Mouse (Mus musculus): ENCODE measurements around the gene Mettl7b. TPM values are rescaled to one million over a fixed set of nuclear protein-coding genes. Genes with fewer than 3 reads are reported as not detected.
A peak's percentile ranks its signal among the peaks of the same experiment; 100 is the strongest.
"Not testable (repeated sequence)": the region's sequence is repeated elsewhere in the genome, so short reads cannot be mapped to it uniquely, and the experiment has no call there.

Mettl7b gene
- not detected for total RNA-seq (2022)

DNA sequence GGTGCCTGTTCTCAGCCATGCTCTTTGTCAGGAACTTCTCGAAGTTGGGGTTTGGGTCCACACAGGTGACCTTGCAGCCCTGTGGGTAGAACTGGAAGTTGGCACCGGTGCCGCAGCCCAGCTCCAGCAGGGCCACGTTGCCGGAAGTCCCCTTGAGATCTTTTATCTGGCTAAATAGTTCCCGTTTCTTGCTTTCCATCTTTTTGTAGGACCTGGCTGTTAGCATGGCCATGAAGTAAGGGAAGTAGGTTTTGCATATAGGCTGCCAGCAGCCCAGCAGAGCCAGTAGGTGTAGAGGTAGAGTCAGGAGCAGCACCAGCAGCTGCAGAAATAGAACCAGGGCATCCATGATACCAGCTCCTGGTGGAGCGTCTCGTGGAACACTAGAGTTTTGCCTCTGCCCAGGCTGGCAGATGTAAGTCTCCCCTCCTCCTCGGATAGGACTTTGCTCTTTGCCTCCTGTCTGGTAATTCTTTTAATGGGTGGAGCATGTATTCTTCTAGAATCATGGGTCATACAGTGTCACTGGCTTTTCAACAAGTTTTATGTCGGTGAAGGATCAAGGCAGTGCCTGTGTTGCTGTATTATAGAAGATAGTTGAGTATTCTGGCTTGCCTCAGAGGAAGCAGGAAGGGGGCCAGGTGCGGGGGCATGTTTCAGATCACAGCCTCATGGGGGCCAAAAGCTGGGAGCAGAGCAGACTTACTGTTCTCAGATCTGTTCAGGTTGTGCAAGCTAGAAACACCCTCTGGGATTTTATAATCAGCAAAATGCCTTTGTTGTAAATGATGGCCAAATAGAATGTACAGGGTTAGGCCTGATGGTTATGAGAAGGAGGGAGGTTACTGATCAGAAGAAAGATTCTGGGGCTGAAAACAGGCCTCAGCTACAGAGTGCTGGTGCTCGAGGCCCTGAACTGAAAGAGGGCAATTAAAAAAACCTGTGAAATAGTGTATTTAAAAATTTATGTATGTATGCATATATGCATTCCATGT is at the start of gene Mettl7b:
Gene Mettl7b (minus strand): TSS at position 399 of the 995 bp plus-strand sequence.
- DNase-seq (ENCODE audit: low spot score in 2 of 2): no peak

DNA sequence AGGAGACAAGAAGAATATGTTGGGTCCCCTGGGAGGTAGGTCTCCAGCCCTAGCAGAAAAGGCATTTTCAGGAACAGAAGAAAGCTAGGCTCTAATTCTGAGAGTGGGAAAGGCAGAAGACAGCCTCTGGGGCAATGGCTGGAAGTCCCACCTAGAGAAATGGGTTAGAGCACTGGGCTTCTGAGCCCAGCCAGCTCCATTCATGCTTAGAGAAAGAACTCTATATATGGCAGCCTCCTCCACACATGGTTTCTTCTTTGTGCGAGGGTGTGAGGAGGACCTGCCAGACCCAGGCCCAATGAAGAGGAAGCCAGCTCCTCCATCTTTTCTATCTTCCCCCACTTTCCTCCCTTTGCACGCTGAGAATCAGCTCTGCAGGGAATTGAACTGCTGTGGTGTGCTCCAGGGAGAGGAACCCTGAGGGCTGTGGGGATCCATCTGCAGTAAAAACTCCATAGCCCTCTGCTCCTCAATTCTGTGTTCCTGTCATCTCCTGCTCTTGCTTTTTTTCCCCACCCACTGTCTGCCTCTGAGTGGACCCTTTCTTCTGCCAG is 49.6 kb upstream of the Mettl7b start, which contains the start of gene Olfr763:
Gene Olfr763 (plus strand): TSS at position 504 of the 554 bp plus-strand sequence.
- DNase-seq (ENCODE audit: low spot score in 2 of 2): no peak

DNA sequence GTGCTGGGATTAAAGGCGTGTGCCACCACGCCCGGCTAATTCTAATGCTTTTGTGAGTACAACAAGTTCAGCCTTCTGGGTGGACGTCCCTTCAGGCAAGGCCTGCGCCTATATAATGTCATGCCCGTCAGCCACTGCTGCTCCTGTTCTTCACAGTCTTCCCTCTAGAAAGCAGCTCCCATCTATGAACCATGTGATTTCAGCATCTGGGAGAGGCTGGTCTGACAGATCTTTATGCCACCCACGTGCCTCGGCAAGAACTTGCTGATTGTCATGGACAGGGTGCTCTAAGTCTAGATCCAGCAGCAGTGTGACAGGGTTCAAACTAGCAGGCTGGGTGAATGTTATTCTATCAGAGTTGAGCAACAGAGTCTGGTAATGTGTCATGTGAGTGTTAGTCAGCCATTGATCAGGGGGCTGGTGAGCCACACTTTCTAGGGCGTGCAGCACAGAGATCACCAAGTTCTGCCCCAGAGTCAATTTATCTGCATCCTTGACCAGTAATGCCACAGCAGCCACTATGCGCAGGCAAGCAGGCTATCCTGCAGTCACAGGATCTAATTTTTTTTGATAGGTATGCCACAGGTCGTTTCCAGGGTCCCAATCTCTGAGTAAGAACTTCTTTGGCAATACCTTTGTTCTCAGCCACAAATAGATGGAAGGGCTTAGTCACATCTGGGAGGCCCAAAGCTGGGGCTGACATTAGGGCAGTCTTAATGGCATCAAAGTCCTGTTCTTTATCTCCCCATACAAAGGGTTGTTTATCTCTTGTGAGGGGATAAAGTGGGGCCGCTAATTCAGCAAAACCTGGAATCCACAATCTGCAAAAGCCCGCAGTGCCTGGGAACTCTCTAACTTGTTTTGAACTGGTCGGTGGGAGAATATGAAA is 43.5 kb upstream of the Mettl7b start:
- DNase-seq (ENCODE audit: low spot score in 2 of 2): no peak

DNA sequence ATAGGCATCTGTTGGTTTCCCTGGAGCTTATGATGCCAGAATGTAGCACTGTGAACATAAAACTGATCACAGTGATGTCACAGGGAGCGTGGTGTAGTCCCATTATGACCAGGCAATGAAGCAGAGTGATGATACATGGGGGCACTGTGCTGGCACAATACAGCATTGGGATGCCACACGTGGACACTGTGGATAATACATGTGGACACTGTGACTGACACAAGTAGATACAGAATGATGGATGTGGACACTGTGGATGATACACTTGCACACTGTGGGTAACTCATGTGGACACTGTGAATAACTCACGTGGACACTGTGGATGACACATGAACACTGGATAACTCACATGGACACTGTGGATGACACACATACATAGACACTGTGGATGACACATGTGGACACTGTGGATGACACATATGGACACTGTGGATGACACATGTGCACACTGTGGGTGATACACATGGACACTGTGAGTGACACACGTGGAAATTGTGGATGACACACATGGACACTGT is 35.8 kb upstream of the Mettl7b start:
- DNase-seq (ENCODE audit: low spot score in 2 of 2): no peak

DNA sequence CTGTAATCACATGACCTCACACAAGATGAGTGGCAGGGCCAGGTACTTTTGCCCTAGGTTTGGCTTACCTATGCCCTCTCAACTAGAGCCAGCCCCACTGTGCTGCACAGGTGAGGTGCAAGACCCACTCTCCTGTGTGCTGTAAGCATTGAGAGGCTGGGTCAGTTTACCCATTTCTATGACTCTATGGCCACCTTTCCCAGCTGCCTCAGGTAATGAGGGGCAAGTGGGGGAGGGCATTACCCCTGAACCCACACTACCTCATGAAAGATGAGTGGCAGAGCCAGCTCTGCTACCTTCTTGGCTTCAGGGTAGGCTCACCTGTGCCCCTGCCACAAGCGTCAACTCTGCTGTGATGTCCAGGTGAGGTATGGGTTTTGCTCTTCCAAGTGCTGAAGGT is 35.0 kb upstream of the Mettl7b start:
- DNase-seq (ENCODE audit: low spot score in 2 of 2): no peak

DNA sequence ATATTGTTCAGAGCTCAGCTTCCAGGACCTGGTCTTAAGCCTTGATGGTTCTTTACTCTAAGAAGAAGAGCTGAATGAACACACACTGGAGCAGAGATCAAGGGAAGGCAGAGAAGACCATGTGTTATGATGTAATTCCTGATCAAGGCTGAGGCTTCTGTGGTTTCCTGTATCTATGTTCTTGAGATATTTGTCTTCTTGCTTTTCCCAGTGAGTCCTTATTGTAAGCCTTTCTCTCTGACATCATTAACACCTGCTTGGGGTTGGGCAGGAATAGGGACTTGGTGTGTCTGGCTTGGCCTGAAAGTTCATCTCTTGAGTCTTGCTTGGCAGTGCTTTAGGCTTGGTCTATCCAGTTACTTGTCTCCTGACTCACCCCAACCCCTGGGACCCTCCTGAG is 30.2 kb upstream of the Mettl7b start:
- no peak for DNase-seq (ENCODE audit: low spot score in 2 of 2)

DNA sequence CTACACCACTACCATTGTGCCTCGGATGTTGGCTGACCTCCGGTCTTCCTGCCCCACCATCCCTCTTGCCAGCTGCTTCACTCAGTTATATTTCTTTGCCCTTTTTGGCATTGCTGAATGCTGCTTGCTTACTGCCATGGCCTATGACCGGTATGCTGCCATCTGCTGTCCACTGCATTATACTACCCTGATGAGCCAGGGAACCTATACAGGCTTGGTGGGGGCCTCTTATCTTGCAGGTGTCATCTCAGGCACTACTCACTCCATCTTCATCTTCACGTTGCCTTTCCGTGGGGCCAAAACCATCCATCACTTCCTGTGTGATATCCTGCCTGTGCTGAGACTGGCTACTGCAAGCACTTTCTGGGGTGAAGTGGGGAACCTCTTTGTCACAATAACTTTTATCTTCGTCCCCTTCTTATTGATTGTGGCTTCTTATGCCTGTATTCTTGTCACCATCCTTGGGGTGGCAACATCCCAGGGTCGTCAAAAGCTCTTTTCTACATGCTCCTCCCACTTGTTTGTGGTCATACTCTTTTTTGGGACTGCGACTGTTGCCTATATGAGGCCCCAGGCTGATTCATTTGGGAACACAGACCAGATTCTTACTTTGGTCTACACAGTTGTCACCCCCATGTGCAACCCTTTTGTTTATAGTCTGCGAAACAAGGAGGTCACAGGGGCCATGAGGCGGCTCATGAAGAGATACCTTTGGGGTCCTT is 29.5 kb upstream of the Mettl7b start:
- not testable (repeated sequence) for DNase-seq (ENCODE audit: low spot score in 2 of 2)

DNA sequence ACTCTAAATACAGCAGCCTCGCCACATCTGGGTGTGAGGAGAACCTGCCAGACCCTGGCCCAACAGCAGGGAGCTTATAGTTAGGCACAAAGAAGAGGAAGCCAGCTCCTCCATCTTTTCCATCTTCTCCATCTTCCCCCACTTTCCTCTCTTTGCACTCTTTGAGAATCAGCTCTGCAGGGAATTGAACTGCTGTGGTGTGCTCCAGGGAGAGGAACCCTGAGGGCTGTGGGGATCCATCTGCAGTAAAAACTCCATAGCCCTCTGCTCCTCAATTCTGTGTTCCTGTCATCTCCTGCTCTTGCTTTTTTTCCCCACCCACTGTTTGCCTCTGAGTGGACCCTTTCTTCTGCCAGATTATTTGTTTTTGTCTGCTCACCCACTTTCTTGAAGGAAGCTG is 28.3 kb upstream of the Mettl7b start, which contains the start of gene Olfr9:
Gene Olfr9 (plus strand): TSS at position 301 of the 400 bp plus-strand sequence.
- not testable (repeated sequence) for DNase-seq (ENCODE audit: low spot score in 2 of 2)

DNA sequence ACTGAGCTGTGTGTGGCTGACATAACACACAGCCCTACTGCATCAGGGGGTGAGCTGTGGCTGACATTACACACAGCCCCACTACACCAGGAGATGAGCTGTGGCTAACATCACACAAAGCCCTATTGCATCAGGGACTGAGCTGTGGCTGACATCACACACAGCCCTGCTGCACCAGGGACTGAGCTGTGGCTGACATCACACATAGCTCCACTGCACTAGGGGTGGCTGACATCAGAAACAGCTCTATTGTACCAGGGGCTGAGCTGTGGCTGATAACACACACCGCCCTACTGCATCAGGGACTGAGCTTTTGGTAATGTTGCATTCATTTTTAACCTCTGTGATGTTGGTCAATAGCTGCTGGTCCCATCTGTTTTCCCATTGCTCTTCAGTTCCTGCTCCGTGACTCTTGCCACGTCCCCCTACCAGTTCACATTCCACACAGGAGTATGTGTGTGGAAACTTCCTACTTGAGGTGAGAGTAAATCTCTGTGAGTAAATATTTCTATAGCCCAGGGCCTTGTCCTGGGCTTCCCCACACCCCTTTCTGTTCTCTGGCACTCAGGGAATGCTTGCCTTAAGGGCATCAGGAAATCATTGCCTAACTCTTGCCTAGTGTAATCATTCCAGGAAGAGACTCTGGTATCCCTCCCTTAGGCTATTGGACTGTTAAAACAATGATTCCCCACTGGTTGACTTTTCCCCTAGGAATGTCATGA is 20.0 kb upstream of the Mettl7b start:
- no peak for DNase-seq (ENCODE audit: low spot score in 2 of 2)

DNA sequence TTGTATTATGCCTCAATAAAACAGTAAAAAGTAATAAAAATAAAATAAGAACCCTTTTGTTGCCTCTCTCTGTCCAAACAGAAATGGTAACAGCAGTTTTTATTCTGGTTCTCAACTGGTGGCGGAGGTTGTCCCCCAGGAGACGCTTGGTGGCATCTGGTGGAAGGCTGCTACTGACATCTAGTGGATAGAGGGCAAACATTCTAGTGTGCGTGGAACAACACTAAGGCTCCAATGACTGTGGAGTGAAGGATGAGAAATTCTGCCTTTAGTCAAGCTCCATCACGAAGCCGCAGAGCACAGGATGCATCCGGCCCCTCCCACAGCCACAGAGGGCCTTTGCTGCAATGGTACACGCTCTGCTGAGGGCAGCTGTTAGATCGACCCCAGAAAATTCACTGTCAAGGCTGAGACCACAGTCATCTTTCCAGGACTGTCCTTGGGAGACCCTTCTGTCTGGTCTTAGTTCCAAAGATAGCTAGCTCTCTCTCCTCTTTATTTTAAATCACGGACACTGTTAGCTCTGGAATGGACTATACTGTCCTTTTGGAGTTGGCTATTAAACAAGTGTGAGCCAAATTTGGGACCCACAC is 16.8 kb upstream of the Mettl7b start:
- DNase-seq (ENCODE audit: low spot score in 2 of 2): peak in 1 of 2 experiments; percentile 16

DNA sequence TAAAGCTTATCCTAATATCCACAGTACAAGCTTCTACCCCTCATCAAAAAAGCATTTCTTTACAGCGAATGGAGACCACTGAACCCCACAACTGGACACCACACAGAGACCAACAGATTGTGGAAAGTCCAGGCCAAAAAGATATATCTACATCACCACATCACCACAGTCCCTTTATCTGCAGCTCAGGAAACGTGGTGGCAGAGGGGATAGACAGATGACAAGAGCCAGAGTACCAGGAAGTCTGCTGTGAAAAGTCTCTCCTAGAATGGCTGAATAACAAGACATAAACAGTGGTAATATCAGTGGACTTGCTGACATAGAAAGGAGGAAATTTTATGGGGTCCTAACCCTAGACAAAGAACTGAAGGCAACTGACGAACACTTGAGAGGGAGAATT is 15.6 kb upstream of the Mettl7b start:
- no peak for DNase-seq (ENCODE audit: low spot score in 2 of 2)

DNA sequence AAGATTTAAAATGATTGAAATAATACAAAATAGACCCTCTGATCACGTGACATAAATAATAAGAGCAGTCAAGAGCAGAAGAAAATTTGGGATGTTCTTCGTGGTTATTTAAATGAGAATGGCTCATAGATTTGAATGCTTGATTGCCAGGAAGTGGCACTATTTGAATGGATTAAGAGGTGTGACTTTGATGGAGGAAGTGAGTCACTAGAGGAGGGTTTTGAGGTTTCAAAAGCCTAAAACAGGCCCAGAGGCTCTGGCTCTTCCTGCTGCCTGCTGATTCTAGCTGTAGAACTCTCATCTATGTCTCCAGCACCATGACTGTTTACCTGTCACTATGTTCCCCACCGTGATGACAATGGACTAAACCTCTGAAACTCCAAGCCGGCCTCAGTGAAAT is 12.1 kb upstream of the Mettl7b start:
- DNase-seq (ENCODE audit: low spot score in 2 of 2): no peak

DNA sequence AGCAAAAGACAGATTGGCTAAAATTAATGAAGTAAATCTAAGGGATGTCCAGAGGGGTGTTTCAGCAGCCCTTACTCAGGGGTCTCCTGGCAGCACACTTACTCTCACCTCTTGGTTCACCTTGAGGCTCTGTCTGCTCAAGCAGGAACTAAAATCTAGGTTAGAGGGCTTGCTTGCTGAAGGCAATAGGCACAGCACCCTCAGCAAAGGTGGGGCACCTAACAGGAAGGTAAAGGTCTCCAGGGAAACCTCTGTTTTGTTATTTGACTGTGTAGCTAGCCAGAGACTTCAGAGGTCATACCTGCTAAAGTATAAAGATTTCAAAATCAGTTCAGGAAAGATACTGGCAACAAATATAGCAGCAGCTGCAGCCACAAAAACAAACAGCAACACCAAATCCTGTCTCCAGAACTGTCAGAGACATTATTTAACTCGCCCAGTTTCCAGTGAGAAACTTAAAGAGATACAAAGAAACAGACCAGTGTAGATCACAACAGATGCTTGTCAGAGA is 10.0 kb upstream of the Mettl7b start:
- DNase-seq (ENCODE audit: low spot score in 2 of 2): no peak

DNA sequence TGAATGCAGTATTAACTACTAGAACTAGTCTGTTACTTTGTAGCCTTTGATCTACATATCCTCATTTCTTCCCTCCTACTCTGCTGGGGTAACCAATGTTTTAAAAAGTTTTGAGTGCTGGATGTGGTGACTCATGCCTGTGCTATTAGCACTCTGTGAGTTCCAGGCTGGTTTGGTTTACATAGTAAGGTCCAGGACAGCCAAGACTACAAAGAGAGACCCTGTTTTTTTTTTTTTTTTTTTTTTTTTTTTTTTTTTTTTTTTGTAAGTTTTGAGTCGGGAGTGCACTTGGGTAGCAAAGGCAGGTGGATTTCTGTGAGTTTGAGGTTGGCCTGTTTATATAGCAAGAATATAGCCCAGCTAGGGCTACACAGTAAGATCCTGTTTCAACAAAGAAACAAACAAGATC is 7.6 kb upstream of the Mettl7b start:
- DNase-seq (ENCODE audit: low spot score in 2 of 2): no peak

DNA sequence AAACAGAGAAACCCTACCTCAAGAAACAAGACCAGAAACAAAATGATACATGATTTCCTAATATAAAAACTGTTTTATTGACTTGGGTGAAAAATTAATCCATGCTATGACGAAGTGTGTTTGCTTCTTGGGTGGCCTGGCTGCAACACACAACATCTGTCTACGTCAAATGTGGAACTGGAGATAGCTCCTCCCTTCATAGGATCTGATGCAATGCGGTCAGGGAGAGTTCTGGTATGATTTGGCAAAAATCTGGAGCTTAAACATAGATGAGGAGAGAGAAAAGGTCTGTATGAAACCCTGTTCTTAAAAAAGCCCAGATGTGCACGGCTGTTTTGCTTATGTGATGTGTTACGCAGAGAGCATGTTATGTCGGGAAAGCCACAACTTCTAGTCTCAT is 5.1 kb upstream of the Mettl7b start:
- no peak for DNase-seq (ENCODE audit: low spot score in 2 of 2)

DNA sequence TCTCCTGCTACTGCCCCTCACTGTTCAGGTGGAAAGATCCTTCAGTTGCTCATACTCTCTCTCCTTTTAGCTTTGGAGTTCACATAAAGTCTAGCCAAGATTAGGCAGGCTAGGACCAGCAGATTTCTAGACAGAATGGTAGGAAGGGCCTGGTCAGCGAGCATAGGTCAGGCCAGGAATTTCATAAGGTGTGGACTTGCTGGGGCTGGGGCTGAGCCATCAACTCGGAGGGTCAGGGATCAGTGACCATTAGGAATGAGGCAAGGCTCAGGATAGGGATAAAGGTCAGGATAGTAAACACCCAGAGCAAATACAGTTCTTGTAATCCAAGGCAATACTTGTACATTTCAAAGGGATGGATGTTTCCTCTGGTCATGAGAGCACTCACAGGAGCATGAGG is 4.2 kb upstream of the Mettl7b start:
- no peak for DNase-seq (ENCODE audit: low spot score in 2 of 2)

DNA sequence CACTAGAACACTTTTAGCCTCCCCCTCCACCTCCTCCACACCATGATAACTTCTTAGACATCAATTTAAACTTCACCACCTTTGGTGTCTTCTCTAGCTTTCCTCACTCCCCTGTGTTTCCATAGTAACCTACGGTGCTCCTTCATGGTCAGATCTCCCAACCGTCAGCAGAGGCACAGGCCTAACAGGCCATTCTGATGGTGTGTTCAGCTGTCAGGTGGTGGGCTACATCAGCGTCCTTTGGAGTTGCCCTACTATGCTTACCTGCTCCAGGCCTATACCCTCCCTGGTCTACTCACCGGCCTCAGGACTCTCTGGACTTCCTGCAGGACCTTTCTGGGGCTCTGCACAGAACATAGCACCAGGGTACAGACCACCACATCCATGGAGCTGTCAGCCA is 646 bp downstream of the Mettl7b start:
- DNase-seq (ENCODE audit: low spot score in 2 of 2): no peak

DNA sequence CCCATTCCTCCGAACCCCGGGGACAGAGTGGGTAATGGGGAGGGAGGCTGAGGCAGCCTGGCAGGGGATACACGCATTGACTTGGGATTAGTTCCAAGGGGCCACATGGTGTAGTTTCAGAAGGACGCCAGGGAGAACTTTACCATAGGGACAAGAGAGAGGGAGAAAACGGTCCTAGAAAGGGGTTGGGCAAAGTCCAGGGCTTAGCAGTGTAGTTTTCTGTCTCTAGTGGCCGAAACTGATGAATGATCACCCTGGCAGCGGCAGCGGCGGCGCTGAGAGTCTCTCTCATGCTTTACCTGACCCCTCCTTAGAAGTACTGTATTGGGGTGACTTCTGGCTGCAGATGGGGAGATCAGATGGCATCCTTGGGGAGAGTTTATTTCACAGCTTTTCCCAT is 2.4 kb downstream of the Mettl7b start:
- DNase-seq (ENCODE audit: low spot score in 2 of 2): no peak

DNA sequence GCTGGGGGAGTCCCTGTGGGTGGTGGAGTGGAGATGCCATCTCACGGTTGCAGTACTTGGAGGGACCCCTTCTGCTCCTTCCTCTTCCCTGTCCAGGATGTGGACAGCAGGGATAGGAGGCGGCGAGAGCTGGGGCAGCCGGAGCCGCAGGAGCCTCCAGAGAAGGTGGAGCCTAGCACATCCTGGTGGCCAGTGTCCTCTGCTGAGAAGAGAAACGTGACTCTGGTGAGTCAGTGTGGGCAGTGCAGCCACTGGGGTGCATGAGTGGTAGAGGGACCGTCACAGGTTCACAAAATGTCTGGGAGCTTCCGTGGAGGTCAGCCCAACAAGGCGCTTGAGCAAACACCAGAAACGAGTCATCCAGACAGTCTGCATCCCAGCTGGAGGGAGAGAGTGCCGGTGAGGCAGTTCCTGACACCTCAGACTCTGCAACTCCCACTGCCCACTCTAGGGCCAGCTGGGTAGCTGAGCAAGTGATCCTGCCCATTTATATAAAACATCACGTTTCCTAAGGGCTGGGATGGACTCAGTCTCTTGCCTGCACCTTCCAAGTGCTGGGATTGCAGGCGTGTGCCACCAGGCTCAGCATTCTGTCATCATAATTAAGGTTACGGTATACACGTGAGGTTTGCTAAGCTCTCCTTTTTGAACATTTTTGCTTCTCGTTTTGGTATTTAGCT is 10.4 kb downstream of the Mettl7b start:
- DNase-seq (ENCODE audit: low spot score in 2 of 2): peak in 1 of 2 experiments; percentile 35
